In genomic region chr11:69257807-69258206, GRCm38 (mm10) we compare ENCODE assay signal across 8 mouse cellular contexts. TPM values are rescaled to one million over a fixed set of nuclear protein-coding genes. Genes with fewer than 3 reads are reported as not detected.
DNase-seq lines count a peak whose midpoint lies in the region; ATAC-seq and TF ChIP-seq lines count a peak whose summit lies in the region.

No protein-coding gene starts in this region.

- H3K9me3 ChIP-seq in ES-E14 (ENCODE audit: control insufficient read depth, insufficient read depth, low read depth, low read length) = no peaks in the 10 kb centered on the region
- H3K9me3 ChIP-seq in limb, embryonic 10.5 days (replicated peaks) = no peaks in the 10 kb centered on the region
- H3K9me3 ChIP-seq in stomach, embryonic 14.5 days (ENCODE audit: control insufficient read depth, low read depth, low read length) = no peaks in the 10 kb centered on the region

- peak; percentile 61 for DNase-seq in layer of hippocampus, adult 11-12 months (ENCODE audit: low spot score)
- no peak for DNase-seq in layer of hippocampus, adult 9-10 months (ENCODE audit: low spot score)
- no peak for DNase-seq in ES-E14 (ENCODE audit: low read depth, low spot score)
- DNase-seq in brain, adult 2 months (ENCODE audit: low read depth, low spot score) = peak; percentile 70
- no peak for DNase-seq in limb, embryonic 10.5 days (ENCODE audit: low spot score)
- no peak for DNase-seq in spleen, adult 12 weeks (ENCODE audit: low spot score)
- no peak for DNase-seq in frontal cortex, postnatal 14 days (ENCODE audit: low spot score in 2 of 2)

- no peak overlapping the region for H3K9ac ChIP-seq in ES-E14 (ENCODE audit: insufficient read depth, low read depth, low read length, poor library complexity, severe bottlenecking)
- no peak overlapping the region for H3K9ac ChIP-seq in stomach, embryonic 14.5 days (replicated peaks; ENCODE audit: low read depth, low read length)

- H3K4me1 ChIP-seq in ES-E14 (ENCODE audit: control insufficient read depth in 2 of 2, insufficient read depth in 2 of 2, low read length in 2 of 2, poor library complexity in 1 of 2) = no peaks in the 10 kb centered on the region; a peak in 1 of 4 replicates
- H3K4me1 ChIP-seq in limb, embryonic 10.5 days = peaks cover 10% of the 10 kb centered on the region
- no peaks in the 10 kb centered on the region for H3K4me1 ChIP-seq in stomach, embryonic 14.5 days (ENCODE audit: control insufficient read depth, insufficient read depth, low read length)

- no peak overlapping the region for H3K4me2 ChIP-seq in stomach, embryonic 14.5 days (replicated peaks; ENCODE audit: low read depth, low read length)

- no peak overlapping the region for H3K27ac ChIP-seq in ES-E14 (ENCODE audit: insufficient read depth, low read depth, low read length, poor library complexity, severe bottlenecking)
- peak overlapping the region; percentile 64; the same call in 1 of the 2 replicates for H3K27ac ChIP-seq in limb, embryonic 10.5 days
- H3K27ac ChIP-seq in stomach, embryonic 14.5 days (ENCODE audit: low read length) = no peak overlapping the region

- no peak overlapping the region for H3K4me3 ChIP-seq in ES-E14 (ENCODE audit: insufficient read depth in 1 of 2, low read depth in 1 of 2, low read length in 2 of 2, poor library complexity in 1 of 2, severe bottlenecking in 1 of 2)
- no peak overlapping the region for H3K4me3 ChIP-seq in limb, embryonic 10.5 days
- H3K4me3 ChIP-seq in stomach, embryonic 14.5 days (ENCODE audit: low read depth, low read length) = 0 out of 2 replicates have a peak overlapping the region, but pooled peaks have one; percentile 3

- no peak for ATAC-seq in stomach, embryonic 14.5 days (ENCODE audit: insufficient number of reproducible peaks, insufficient read depth, low FRiP score, low read depth)

- in situ Hi-C loops in ES-E14 (cut with MboI; ENCODE audit: low sequenced_read_pairs in 2 of 2, unreplicated experiment in 2 of 2) = loop anchor here in 1 of 2 experiments (5.0 kb wide), 1 partner anchor 259 kb away; no protein-coding TSS in a partner anchor

- 0 out of 2 replicates have a peak, but pooled peaks cover 4% of the 10 kb centered on the region for H3K27me3 ChIP-seq in limb, embryonic 10.5 days (ENCODE audit: low read depth, poor library complexity, severe bottlenecking)
- H3K27me3 ChIP-seq in stomach, embryonic 14.5 days (ENCODE audit: control insufficient read depth, insufficient read depth, low read length) = no peaks in the 10 kb centered on the region

- H3K36me3 ChIP-seq in ES-E14 (ENCODE audit: control insufficient read depth, insufficient read depth, low read length, poor library complexity, severe bottlenecking) = no peaks in the 10 kb centered on the region
- H3K36me3 ChIP-seq in limb, embryonic 10.5 days = no peaks in the 10 kb centered on the region
- no peaks in the 10 kb centered on the region for H3K36me3 ChIP-seq in stomach, embryonic 14.5 days (ENCODE audit: control insufficient read depth, insufficient read depth, low read length)

- 48% methylated on average over 4 of the region's 4 CpGs for WGBS in limb, embryonic 10.5 days
- WGBS in stomach, embryonic 14.5 days = 48% methylated on average over 4 of the region's 4 CpGs

TF ChIP-seq in ES-E14, 5 proteins besides CTCF, POLR2A, EP300 and RAD21:
- TF ChIP-seq MAFK (IDR thresholded peaks at IDR 0.05; ENCODE audit: insufficient read depth, low read depth, low read length) (no peak), ZC3H11A (IDR thresholded peaks at IDR 0.05; ENCODE audit: borderline replicate concordance, low read depth, low read length) (peak; percentile 53; the same call in 1 of the 2 replicates), ZNF384 (IDR thresholded peaks at IDR 0.05; ENCODE audit: low read depth, low read length) (0 out of 2 replicates have a peak, but pooled peaks have one; percentile 49)

RNA-seq across cellular contexts. Expression of gene Gucy2e, which starts 21.0 kb away (rescaled TPM):
- total RNA-seq in ES-E14 (2012; rRNA removed) = 0.05 and 0.09 TPM in 2 replicates
- not detected in 2 replicates for polyA plus RNA-seq in limb, embryonic 10.5 days (2016; fragmentation: Nextera tagmentation; extraction: Ambion mirVana)
- polyA plus RNA-seq in stomach, embryonic 14.5 days (2014; fragmentation: Nextera tagmentation; extraction: Ambion mirVana) = 0.06 TPM in 1 of 2 replicates, not detected in the other

Comparison
In these comparisons a context has a peak if more than half of its experiments do, and no peak if none do; other contexts are left out.
1. DNase-seq: peak in layer of hippocampus, adult 11-12 months (single experiment) and brain, adult 2 months (single experiment); none in layer of hippocampus, adult 9-10 months (single experiment), ES-E14 (single experiment), limb, embryonic 10.5 days (single experiment), spleen, adult 12 weeks (single experiment) and frontal cortex, postnatal 14 days (0 of 2).